Mouse (Mus musculus) liver, embryonic 14.5 days (tissue): ENCODE measurements around the gene F11.

Experiments
- CTCF ChIP-seq: IDR thresholded peaks from 2 replicates; pipeline ENCODE4 v1.5.1; 2016; ENCODE audit warnings: antibody characterized with exemption, low read depth, control low read depth
- EP300 ChIP-seq: IDR thresholded peaks from 2 replicates; pipeline ENCODE4 v1.6.1; 2016; ENCODE audit warnings: antibody characterized with exemption, low read depth

DNA sequence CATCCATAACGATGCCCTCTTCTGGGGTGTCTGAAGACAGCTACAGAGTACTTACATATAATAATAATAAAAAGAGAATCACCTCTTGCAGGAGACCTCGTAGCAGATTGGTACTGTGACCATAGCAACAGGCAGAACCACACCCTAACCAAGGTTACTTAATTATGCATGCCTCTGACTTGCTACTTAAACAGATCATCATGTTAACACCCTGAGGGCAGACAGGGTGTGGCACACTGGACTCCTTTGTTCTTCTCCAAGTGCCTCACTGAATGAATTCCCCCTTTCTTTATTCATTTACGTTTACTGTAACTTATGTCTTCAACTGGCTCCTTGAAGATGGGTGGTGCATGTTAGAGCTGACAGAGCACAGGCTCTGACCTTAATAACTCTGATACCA, 28.6 kb downstream of the F11 start:
- TF ChIP-seq CTCF (no peak), EP300 (no peak)
